Mouse (Mus musculus) CH12F3 (cell line): Measurements from ENCODE around the gene Mylk4.

ENCODE experiments used
- in situ Hi-C: fragments of 300-500 bp; cut with MboI; formaldehyde crosslinking; loops from 2 replicates; pipeline ENCODE4 v1.14.3; 2020; ENCODE audit warnings: low sequenced_read_pairs

The Mylk4 gene

DNA sequence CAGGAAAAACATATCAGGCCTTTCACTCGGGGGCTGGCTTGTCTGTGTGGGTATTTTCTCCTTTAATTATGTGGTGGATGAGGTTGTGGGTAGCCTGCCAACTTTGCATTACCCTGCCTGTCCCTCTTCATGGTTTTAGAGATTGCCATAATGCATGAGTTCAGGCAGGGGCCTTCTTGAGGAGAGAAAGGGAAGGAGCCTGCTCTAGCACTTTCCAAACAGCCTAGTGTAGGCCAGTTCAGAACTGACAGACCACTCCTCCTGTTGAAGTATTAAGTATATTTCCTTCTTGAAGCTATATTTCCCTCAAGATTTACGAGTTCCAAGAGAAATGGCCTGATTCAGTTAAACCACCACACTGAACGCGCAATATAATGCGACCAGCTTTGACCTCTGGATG, 66.0 kb downstream of the Mylk4 start:
- in situ Hi-C loops: no loop called here

DNA sequence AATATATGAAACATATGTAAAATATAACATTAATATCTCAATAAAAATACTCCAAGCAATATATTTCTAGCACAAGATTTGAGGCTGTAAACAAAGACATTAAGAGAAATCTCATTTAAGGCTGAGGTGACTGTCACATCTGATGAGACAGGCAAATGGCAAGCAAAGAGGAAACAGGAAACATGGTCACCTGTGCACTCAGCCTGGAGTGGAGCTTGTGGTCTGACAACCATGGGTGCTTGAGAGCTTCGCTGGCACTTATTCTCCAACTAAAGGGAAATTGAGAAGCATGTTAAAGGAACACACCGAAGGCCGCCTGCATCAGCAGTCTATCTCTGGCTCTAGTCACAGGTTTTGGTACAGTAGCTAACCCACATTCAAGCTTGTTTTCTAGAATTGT, 71.2 kb downstream of the Mylk4 start:
- in situ Hi-C loops: no loop called here

DNA sequence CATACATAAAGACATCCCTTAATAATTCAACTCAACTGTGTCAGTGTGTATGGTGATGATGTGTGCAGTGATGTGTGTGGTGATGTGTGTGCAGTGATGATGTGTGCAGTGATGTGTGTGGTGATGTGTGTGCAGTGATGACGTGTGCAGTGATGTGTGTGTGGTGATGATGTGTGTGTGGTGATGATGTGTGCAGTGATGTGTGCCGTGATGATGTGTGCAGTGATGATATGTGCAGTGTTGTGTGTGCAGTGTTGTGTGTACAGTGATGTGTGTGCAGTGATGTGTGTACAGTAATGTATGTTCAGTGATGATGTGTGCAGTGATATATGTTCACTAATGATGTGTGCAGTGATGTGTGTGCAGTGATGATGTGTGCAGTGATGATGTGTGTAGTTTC, 75.9 kb downstream of the Mylk4 start:
- in situ Hi-C loops: no loop called here

DNA sequence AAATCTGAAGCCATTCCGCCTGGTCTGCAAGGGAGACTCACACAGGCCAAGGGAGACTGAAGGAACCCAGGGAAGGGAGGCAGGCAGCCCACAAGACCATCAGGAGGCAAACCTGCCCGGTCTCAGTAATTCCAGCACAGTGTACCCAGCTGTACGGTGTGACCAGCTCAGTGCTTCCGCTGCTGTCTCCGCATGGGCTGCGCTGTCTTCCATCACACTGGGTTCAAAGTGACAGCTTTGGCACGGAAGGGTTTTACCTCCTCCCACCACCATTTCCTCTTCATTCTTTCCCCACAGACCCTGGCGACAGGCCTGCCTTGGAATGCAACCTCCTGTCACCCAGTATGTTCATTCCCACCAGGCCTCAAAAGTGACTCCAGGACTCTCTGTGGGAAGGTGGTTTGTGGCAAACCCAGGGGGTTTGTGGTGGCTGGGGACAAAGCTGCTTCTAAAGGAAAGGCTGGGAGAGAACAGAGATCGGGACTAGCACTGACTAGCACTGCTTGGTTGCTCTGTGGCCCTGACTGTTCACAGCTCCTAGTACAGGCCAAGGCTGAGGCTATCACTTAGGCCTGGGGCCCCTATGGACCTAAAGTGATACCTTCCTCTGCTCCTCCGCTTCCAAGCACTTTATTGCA, 77.0 kb downstream of the Mylk4 start:
- in situ Hi-C loops: no loop called here

DNA sequence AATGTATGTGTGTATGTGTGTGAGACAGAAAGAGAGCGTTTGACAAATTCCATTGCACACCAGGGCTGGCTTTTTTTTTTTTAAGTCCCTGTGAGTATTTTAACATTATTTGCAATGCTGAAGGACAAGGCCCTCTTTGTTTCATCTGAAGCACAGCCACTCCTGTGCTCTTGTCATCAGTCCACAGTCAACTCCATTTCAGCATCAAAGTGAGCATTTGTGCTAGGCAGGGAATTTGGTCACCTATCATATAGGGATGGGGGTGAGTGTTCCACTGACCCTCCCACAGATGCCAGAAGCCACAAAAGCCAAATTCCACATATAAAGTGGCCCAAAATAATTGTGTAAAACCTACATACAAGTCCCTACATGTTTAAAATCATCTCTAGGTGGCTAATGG, 78.4 kb downstream of the Mylk4 start:
- in situ Hi-C loops: no loop called here

DNA sequence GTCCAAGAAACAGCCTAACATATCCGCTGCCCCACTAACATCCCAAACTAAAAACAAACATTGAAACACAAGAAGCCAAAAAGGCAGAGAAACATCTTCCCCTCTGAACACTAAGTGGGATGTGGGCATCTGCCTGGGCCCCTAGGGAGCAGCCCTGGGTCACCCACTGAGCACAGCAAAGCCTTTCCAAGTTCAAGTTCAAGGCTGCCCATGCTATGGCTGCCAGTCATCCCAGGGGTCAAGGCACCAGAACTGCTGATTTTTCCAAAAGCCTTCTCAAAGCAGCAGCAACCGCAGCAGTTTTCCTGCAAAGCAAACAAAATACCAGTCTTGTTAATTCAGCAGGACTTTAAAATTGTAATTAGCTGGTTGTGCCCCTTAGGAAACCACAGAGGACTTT, 78.8 kb downstream of the Mylk4 start:
- in situ Hi-C loops: no loop called here

DNA sequence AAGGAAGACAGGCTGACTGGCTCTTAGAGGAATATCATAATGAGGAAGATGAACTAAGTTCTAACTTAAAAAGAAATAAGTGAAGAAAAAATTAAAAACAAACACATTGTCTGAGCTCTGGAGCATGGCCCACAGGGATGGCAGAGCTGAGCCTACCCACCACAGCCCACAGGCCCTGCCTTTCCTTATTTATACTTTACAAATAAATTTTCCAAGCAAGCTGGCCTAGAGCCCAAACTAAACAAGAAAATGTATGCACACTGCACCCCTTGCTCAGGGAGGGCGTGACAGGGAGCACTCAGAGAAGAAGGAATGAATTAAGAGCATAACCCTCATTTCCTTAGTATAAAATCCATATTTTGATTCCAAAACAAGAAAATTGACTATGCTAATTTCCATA, 82.2 kb downstream of the Mylk4 start:
- in situ Hi-C loops: no loop called here

DNA sequence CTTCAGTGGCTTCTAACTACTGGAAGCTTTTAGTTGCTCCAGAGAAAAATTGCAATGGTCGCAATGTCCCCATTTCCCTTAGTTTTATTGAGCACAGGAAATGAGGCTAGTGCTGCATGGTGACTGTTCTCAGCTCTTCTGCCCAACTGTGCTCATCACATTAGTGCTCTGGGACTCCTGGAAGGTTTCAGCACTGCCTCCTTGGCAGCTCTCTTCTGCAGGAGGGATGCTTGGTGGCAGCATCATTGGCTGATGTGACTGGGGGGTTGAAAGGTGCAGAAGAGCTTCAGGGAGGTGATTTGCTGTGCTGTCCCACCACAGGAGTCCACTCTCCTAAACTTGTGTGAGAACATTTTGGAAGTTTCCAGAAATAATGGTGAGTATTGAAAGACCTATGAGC, 84.4 kb downstream of the Mylk4 start:
- in situ Hi-C loops: loop anchor here (25.0 kb wide), 1 partner anchor 912 kb away; no protein-coding TSS in a partner anchor

DNA sequence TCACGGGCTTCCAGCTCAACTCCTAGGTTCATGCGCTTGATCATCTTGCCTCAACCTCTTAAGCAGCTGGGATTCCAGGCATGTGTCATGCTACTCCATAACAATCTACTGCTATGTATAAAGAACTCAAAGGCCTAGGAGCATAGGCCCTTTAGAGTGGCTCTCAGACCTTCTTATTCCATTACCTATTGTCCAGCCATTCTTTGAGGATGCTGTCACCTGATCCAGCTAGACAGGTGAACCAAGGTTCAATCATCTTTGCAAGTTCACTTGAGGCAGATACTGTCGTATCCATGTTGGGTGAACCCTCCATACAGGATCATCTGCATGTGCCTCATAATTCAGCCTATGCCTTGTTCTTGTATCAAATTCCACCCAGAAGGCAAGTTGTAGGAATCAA, 84.8 kb downstream of the Mylk4 start:
- in situ Hi-C loops: loop anchor here (25.0 kb wide), 1 partner anchor 912 kb away; no protein-coding TSS in a partner anchor

DNA sequence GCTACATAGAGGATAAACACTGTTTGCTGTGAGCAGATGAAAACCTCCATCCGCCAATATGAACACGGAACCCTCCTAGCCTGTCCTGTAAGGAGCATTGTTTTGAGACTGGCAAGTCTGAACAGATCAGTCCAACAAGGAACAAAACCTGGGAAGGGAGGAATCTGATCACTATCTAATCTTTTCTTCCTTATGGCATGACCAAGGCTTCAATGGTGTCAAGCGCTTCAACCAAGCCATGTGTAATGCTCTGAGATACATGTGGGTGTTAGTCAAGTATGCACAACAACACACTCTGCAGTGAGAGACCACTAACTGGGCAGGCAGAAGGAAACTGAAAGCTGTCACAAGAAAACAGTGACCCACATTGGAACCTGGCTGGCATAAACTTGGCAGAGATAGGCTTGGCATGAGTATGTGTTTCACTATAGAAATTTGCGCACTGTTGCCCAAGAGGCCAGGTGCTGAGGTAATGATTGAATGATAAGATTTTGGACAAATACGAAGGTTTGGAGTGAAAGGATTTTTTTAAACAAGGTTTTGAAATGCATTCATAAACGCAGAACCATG, 89.8 kb downstream of the Mylk4 start:
- in situ Hi-C loops: loop anchor here (25.0 kb wide), 1 partner anchor 907 kb away; no protein-coding TSS in a partner anchor

DNA sequence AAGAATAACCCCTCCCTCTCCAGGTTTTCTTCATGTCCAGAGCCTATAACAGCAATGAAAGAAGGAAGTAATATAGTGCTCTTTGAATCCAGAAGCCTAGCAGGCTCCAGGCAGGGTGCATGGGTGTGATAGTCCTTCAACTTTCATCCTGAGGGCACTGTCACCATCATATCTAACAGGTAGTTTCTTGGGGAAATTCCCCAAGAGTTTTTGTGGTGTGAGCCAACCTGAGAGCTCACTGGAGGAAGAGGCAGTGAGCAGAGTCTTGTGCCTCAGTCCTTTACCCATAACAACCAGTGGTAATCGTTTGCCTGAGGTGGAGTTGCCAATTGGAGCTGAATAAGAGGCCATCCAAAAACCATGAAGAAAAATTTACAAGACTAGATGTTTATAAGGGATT, 91.2 kb downstream of the Mylk4 start:
- in situ Hi-C loops: loop anchor here (25.0 kb wide), 1 partner anchor 905 kb away; no protein-coding TSS in a partner anchor

DNA sequence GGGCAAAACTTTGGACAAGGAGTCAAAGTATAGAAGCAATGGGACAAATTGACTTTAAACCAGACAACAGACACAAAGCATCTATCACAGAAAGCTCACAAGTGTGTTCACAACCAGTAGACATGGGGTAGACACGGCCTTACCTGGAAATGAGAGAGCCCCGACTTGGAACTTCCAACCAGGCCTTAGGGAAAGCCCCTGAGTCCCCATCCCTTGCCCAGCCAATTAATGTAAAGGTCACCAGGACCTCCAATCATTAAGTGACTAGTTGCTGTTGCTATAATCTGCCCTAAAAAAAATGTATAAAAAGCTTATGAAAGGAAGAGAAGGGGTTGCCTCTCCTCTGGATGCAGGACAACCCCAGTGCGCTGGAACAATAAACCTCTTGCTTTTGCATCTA, 93.5 kb downstream of the Mylk4 start:
- in situ Hi-C loops: loop anchor here (25.0 kb wide), 1 partner anchor 903 kb away; no protein-coding TSS in a partner anchor

DNA sequence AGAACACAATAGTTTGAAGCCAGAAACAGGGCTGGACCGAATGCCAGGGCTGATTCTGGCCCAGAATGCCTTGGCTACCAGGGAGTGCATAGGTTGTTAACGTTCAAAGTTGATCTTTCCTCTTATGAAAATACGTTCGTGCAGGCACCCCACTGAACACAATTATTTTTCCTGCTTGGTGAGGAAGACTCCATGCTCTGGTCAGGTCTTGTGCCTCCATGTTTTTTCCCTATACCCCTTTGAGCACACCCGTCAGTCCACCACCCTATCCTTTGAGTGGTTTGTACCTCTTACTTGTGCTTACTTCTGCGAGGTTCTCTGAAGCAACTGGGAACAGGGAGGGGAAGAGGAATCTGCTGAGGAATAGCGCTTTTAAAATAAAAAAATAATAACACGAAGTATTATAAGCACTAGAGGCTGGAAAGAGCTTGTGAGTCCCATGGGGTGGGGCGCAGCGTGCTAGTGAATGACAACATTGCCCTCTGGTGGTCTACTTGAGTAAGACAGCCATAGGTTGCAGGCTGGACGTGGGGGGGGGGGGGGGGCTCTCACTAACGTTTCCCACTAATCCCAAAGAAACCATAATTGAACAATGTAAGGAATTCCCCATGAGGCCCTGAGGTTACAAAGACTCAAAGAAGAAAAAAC, 102.8 kb downstream of the Mylk4 start:
- in situ Hi-C loops: loop anchor here (25.0 kb wide), 1 partner anchor 894 kb away; no protein-coding TSS in a partner anchor

DNA sequence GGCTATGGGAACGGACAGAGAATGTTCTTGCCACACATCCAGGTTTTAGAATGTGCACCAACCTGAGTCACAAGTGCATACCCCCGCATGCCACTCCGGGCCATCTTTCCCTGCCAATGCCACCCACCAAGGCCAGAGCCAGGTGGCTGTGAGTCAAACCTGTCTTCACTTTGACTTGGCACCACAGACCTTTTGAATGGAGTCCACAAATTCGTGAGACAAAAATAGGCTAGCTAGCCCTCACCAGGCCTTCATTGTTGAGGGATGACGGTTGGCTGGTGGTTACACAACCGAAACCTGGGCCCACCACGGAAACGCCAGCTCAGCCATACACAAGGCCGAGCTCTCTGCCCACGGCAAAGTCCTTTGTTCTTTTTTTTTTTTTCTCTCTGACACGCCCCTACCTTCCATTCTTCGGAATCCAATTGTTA, 103.6 kb downstream of the Mylk4 start:
- in situ Hi-C loops: loop anchor here (25.0 kb wide), 1 partner anchor 893 kb away; no protein-coding TSS in a partner anchor

DNA sequence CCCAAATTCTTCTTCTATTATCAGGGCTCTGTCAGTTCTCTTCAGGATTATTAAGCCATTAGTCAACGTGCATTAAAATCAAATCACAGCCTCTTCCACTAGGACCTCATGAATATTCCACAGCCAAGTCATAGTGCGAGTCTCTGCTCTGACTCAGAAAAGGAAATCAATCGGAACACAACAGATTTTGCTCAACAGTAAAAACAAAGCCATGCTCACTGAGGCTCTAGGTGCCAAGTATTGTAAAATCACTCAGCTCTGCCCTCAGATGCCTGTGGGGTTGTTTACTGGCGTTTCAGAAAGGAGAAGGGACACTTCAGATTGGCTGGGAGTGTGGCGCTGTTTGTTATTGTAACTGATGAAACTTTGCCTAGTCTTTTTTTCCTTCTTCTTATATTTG, 104.8 kb downstream of the Mylk4 start:
- in situ Hi-C loops: loop anchor here (25.0 kb wide), 1 partner anchor 892 kb away; no protein-coding TSS in a partner anchor

DNA sequence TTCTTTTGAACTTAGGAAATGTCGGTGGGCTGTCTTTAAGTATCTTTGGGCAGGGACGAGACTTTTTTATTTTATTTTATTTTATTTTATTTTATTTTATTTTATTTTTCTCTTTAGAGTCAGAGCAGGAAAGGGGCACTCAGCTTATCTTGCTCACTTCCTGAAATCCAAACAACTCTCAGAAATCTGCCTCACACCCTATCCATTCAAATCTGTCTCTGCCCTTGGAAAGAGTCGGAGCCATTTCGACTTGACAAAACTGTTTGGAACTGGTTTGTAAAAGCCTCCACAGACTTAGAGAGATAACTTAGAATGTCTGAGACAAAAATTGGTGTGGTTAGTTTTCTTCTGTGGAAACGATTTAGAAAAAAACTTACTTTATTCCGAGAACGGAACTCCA, 113.0 kb downstream of the Mylk4 start:
- in situ Hi-C loops: no loop called here

DNA sequence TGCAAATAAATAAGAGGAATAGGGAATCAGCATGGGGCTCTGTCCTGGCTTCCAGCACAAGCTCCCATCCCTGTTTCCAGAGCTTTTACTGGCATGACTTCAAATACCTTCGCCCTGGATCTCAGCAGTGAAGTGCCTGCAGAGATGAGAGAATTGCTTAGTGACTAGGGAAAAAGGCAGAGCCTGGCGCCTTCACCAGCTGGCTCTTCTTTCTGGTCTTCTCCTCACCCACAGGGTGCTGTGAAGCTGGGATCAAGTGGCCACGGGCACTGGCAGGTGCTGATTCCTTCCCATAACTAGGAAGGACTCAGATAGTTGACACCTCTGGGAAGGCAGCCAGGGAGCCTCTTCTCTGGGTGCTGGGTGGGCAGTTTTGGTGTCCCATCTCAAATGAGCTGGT, 115.5 kb downstream of the Mylk4 start:
- in situ Hi-C loops: no loop called here

DNA sequence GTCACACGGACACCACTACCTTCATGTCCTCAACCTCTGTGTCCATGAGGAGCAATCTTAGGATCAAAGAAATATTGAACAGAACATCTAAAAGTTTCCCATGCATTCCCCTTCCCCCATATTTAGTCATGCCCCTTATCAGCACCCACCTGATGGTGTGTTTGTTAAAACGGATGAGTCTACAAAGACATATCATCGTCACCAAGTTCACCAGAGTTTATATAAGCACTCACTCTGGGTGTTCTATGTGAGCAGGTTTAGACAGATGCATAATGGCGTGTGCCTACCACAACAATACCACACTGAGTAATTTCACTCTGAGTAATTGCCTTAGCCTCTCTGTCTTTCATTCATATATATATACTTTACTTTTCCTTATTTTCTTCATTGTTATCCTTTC, 116.4 kb downstream of the Mylk4 start:
- in situ Hi-C loops: no loop called here

DNA sequence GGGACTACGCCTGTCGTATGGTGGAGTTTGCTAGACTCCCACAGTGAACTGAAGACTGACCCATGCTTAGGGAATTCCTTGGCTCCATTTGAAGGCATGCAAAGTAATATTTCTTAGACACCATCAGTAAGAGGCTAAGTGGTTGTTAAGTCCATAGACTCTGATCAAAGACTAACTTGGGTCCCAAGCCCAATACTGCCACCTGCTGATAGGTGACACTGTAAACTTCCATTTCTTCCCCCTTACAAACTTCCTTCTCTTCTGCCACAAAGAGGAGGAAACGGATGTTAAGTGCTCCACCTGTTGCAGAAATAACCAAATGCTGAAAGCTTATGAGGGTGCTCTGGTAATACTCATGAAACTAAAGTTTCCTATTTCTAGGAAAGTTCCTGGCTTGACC, 121.7 kb downstream of the Mylk4 start:
- in situ Hi-C loops: no loop called here

DNA sequence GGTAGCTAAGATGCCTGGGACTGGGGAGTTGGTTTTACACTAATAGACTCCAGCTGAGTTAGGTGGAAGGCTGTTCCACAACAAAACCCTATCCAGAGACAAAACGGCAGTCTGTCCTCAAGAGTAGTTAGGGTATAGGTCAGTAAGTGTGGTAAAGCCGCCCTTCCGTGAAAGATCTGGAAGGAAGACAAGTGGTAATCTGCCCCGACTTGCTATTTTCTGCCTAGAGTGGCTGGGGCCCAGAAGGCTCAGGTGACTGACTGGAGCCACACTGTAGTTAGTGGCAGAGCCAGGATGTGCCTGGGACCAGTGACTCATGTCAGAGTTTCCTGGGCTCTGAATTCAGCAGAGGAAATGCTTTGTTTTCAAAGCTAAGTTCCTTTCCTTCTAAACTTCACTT, 123.5 kb downstream of the Mylk4 start:
- in situ Hi-C loops: no loop called here

DNA sequence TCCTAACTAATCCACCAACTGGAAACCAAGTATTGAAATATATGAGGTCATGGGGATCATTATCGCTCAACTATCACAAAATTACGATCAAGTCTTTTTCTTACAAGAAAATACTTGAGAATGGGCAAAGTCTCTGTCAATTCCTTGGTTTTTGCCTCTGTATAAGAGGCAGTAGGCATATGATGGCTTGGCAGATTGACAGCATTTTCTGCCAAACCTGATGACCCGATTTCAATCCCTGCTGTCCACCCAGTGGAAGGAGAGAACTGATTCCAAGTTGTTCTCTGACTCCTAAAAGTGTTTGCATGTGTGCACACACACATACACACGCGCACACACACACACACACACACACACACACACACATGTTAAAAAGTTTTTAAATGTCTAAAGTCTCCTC, 124.5 kb downstream of the Mylk4 start:
- in situ Hi-C loops: no loop called here

DNA sequence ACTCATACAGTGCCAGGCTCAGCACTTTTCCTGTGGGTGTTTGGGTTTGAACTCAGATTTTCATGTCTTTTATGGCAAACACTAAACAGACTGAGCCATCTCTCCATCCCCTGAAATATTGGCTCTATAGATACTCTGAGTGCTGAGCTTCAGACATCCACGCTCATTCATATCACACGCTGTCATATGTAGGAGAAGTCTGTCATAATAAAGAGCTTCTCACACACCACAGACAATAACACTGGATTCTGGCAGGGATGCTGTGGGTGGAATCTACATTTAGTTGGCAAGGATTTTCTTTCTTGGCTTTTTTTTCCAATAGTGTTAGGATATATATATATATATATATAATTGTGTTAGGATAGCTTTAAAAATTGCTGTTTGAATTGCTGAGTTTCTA, 126.2 kb downstream of the Mylk4 start:
- in situ Hi-C loops: no loop called here
